Mouse (Mus musculus) C2C12 (cell line): ENCODE measurements around the gene Ap4m1.

Source experiments
- CTCF ChIP-seq: IDR thresholded peaks from one replicate; pipeline ENCODE4 v1.5.1; 2011; ENCODE audit not compliant: control insufficient read depth, insufficient read depth, insufficient read length
- MYOG ChIP-seq: IDR thresholded peaks from one replicate; pipeline ENCODE4 v1.6.1; 2011; ENCODE audit not compliant: control insufficient read depth, insufficient read length; ENCODE audit errors: extremely low read depth
- USF1 ChIP-seq: IDR thresholded peaks from one replicate; pipeline ENCODE4 v1.6.1; 2011; ENCODE audit warnings: low read depth, mild to moderate bottlenecking, control low read depth, moderate library complexity

- TF ChIP-seq CTCF (no peak), USF1 (no peak), MYOG (no peak)
Measured at GRCm38 (mm10) chr5:138132425-138133064, 39.3 kb upstream of the Ap4m1 start.
